Mouse (Mus musculus): ENCODE data around the gene Il2ra.

DNA sequence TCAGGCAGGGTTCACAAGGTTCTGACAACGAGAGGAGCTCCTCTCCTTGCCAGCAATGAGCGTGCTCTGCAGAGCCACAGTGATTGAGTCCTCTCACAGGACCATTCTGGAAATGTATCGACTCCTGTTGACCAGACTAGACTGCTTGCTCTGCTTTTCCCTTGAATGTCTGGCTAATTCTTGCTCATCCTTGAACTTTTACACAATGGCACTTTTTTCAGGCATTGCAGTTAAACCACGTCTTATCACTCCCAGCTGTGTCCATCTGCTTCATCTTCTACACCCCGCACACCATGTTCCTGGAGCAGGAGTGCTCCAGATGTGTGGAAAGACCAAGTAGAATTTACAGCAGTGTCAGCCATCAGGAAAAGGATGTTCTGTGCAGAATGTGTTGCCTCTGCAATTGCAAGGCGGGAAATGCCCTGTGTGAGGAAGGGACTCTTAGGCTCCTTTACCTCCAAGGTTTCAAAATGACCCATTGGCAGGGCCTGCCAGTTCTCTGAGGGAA is 69.9 kb downstream of the Il2ra start:
- no peak for TF ChIP-seq EP300 (IDR thresholded peaks at IDR 0.05; ENCODE audit: low read depth)
- TF ChIP-seq CTCF (IDR thresholded peaks at IDR 0.05; ENCODE audit: low read depth), result no peak
